Mouse (Mus musculus) liver, embryonic 18 days (tissue): ENCODE results near the gene Gatb. TPM values are rescaled to one million over a fixed set of nuclear protein-coding genes. Genes with fewer than 3 reads are reported as not detected.

Source experiments
- polyA plus RNA-seq: library from polyadenylated mRNA; depleted of rRNA; stranded (reverse); fragments of >200 nt; gene quantifications from 2 replicates; pipeline ENCODE4 v1.2.3, GENCODE M21; 2012; rRNA removed

Gatb gene
- 7.8 and 8.2 TPM in 2 replicates for polyA plus RNA-seq

DNA sequence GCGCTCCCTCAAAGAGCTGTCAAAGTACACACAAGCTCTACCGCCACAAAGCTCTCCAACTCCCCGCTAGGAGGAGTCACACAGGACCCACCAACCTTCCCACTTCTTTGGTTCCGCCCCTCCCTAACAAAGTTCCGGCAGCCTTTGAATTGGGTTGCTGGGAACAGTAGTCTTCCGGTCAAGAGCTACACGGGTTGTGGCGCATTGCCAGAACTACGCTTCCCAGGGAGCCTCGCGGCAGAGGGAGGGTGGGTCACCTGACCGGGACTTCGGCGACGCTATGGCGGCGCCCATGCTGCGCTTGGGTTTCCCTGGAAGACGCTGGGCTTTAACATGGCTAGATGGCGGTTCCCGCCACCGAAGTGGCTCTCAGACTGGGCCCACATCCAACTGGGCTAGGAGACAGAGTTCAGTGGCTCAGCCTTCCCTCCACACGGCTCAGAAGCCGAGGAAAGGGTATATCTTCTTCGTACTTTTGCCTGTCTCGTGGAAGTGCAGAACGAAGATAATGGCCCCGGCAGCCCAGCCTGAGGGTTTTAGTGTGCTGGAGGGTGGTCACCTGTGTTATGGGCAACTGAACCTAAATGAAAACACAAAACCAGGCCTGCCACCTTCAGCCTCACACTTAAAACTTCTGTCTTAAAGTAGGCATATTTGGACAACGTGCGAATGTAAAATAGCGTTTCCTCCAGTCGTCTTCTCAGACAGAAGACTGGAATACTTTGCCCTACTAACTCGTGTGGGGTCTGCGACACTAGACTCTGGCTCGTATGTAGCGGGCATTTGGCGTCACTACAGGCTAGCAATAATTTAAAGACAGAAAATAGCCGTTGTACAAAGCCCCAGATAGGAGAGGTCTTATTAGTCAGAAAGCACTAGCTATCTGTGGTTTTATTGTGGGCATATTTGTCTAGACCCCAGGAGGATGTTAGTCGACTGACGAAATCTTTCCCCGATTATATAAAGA lies at the start of gene Gatb:
Gene Gatb, plus strand, starts transcription at position 256 of the 967 bp plus-strand sequence.

Other genes starting within 250 kb of the Gatb start
- 0.56 and 0.70 TPM in 2 replicates for gene Fam160a1, start 243.2 kb downstream of the Gatb start, polyA plus RNA-seq